Mouse (Mus musculus) cerebellum, postnatal 36 days (tissue): ENCODE results near the gene Dohh.

ENCODE experiments used
- DNase-seq, 2 experiments: peaks; one replicate each; pipeline ENCODE4 v3.0.0; 2021 to 2022; ENCODE audit warnings: mixed read lengths in 2 of 2

The Dohh gene

DNA sequence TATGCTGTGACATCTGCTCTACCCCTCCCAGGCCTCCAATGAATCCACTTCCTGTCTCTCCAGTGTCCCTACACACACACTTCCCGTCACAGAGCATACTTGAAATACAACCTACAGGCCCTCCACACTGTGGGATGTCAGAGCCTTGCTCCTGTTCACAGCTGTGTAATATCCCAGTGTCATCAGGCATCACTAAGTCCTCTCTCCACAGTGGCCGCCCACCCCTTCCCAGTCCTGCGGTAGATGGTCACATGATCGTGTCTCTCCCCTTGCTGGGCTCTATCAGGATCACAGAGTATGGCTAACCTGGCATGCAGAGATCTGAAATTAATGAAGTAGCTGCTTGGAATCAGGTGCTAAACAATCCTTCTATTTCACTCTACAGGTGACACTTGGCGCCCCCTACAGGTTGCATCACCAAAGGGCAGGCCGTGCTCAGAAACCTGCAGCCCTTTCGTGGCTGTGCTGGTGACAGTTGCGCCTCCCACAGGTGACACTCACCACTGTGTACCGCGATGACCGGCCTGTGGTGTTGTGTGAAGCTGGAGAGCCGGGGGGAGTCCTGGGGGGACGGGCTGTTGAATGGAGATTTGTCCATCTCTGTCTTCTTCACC, 21.5 kb downstream of the Dohh start:
- peak; percentile 87 to 89 for DNase-seq

GRCm38 (mm10) chr10:81406504-81407440, 22.5 kb downstream of the Dohh start:
- DNase-seq = no peak

DNA sequence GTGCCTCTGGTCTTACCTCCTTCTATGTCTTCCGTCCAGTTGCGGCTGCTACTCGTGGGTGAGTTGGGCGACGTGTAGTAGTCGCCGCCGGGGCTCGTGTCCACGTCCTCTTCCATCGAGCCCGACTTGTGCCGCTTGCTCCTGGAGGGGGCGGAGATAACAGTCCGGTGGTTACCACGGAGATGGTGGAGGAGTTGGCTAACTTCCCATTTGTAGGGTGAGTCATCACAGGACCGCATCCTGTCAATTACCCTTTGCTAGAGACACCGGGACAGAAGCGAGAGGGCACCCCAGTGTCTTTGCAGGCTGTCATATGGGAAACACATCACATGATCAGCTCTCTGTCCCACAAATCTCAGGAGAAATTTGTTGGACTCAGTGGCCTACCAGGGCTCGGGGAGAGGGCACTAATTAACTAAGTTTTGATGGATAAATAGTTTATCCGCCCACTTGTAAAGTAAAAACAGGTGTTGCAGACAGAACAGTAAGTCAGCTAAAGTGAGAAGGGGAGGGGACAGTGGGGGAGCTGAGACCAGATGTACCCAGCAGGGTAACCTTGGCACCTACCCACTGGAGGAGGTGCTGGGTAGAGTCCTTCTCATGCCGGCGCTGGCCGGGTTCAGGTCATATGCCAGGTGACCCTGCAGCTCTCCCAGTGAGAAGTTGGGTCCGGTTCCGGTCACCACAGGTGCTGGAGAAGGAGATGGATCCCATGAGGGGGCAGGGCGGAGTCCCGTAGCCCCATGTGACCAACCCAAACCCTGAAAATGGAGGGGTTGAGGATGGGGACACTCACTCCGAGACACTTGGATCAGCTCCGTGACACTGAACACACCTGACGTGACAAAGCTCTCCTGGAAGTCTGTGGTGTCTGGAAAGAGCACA, 23.6 kb downstream of the Dohh start:
- peak; percentile 77 to 85 for DNase-seq

GRCm38 (mm10) chr10:81408424-81408729, 24.1 kb downstream of the Dohh start:
- no peak for DNase-seq

- DNase-seq = peak; percentile 68 to 76
Measured at GRCm38 (mm10) chr10:81408871-81409291, 24.7 kb downstream of the Dohh start.

DNA sequence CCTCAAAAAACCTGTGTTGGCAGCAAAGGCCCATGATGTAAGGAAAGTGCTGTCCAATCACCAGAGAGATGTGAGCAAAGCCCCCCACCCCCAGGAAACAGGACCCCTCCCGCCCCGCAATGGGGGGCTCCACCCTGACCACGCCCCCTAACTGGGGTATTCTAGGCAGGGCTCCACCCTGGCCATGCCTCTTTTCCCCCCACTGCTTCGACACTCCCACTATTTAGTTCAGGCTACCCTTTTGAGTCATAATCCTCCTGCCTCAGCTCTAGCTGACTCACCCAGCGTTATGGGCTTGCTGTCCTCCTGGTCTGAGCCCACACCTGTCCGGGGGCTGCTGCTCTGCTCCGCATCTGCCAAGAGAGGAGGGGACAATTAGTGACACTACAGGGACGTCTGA, 25.1 kb downstream of the Dohh start:
- no peak for DNase-seq

- no peak for DNase-seq
Measured at GRCm38 (mm10) chr10:81410350-81410749, 26.1 kb downstream of the Dohh start.

DNA sequence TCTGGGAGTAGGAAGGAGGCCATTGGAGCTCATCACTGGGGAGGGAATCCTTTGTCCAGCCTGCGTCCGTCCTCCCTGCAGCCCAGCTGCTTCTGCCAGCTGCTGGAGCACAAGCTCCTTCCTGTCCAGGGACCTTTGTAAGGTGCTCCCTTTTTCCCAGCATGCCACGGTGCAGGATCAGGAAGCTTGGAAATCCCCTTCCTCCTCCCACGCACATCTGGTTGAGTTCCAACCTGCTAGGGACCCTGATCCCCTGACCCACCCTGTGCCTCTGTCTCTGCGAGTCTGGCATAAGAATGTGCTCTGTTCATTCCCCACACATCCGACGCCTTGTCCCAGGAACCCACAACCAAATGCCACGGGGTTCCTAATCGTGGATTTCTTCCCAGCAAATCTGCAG, 26.8 kb downstream of the Dohh start:
- no peak for DNase-seq

DNA sequence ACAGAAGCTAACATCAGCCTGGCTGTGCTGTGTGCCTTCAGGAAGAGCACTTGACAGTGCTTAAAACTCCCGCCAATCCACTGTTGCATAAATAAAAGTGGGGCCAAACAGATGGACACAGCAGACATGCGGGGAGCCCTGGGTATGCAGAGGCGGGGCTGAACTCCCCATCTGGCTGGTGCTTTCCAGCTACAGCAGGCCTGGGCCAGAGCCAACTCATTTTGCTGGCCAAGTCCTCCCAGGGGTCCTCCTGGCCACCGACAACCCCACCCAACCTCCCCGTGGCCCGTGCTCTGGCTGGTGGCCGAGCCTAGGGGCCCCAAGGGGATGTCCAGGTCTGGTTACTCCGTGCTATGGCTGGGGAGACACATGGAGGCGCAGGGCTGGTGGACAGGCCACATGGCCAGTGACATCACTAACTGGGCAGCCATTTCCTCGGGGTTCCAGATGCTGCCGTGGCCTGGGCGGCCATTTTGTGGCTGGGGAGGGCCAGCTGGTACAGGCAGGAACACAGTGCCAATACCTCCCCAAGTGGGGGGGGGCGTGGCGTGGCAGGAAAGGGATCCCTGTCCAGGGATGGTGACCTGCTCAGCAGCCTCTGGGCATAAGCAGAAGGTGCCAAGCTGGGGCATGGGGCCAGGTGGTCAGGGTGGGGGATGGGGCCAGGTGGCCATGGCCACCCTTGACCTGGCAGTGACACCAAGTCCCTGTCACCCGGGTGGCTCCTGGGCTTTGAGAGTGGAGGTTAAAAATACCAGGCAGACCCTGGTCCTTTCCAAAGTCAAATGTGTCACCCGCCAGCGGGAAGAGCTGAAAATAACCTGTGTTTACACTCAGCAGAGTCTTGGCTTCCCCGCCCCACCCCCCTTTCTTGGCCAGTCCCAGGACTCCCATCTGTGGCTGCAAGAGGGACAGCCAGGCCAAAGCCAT, 27.5 kb downstream of the Dohh start:
- DNase-seq = peak; percentile 88 to 89

- peak in 1 of 2 experiments; percentile 44 for DNase-seq
Measured at GRCm38 (mm10) chr10:81412586-81413309, 28.5 kb downstream of the Dohh start.

DNA sequence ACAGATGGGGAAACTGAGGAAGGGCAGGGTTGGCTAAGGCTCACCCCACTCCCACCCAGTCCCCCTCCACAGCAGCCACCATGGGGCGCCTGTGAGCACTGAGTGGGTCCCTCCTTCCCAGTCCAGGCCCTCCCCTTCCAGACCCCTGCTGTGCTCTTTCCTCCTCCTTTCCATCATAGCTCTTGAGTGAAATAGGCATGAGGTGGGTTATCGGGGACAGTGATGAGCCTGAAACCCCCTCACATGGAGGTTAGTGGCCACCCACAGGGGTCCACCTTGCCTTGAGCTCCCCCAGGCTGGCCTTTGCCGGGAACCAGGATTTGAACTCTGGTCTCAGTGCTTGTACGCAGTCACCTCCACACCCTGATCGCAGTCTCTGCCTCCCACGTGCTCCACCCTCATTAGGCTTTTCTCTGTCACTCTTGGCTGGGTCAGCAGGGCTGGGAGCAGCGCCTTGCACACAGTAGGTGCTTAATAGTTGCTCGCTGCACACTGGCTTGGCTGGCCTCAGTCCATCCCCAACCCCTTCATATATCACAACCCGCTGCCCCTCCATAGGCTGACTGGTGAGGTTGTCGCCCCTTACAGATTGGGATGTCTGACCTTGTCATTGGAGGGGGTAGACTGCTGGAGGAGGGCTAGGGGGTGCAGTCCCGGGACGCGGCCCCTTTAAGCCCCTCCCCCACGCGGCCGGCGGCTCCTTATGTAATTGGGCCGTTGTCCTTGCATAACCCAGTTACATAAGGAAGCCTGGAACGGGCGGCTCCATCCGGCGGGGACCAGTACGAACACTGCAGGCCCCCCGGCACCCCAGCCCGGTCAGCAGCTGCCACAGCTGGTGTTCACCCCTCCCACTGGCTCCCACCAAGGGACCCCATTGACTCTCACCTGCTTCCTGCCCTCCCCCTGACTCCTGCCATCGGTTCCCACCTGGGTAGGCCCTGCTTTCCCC, 29.4 kb downstream of the Dohh start:
- peak; percentile 83 to 86 for DNase-seq

DNA sequence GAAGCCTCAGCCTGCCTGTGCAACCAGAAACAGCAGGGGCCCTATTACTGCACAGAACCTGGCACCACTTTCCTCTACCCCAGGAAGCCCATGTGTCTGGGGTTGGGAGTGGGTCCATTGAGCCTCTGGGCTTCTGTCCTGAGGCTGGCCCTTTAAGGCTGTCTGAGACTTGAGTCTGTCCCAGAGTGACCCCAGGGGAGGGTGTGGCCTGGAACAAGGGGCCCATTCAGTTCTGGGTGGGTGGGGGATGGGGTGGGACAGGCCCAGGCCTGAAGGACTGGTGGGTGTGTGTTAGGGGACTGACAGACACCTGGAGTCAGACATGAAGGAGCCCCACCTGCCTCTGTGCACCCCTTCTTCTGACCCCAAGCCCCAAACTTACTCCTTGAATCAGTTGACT, 30.5 kb downstream of the Dohh start:
- no peak for DNase-seq

DNA sequence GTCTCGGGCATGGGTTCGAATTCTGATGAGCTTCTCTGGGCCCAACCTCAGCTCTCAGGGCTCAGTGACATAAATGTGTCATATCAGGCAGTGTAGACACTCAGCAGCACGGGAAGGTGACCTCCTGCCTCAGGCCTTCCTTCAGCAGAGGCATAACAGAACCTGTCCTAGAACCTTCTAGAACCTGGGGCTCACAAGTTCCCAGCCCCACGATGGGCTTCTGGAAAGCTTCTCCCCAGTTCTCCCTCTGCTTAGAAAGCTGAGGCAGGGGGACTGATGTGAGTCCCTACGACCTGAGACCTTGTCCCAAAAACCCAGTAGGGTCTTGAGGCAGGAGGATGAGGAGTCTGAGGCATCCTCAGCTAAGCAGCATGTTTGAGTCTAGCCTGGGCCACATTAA, 30.9 kb downstream of the Dohh start:
- DNase-seq = no peak

DNA sequence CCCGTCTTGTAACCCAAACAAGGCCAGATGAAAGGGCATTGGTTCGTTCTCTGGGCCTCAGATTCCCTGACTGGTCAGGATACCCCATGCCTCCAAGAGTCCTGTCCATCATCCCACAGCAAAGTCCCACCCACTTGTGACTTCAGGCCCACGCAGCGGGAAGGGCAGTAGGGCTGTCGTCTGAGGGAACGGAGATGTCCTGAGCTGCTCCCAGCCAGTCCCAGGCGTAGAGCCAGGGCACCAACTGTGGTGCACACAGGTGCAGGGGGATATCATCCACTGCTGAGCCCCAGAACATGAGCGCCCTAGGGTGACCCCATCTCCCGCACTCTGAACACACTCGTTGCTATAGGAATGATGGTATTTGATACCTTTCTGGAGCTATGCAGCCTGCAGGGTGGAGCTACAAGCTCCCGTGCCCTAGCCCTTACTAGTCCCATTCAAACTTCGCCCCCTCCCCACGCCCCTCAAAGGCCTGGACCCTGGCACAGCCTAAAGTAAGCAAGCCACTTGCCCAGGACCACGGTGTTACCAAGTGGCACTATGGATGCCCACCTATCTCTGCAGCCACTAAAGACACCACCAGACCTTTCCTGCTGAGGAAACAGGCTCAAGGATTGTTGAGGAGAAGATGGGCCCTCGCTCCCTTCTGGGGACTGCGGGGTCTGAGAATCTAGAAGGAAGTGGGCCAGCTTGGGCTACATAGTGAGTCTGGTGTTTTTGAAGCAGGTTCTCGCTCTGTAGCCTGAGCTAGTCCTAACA, 31.5 kb downstream of the Dohh start:
- DNase-seq = peak; percentile 54 to 59

GRCm38 (mm10) chr10:81416581-81417226, 32.5 kb downstream of the Dohh start:
- DNase-seq = peak; percentile 93 to 97

DNA sequence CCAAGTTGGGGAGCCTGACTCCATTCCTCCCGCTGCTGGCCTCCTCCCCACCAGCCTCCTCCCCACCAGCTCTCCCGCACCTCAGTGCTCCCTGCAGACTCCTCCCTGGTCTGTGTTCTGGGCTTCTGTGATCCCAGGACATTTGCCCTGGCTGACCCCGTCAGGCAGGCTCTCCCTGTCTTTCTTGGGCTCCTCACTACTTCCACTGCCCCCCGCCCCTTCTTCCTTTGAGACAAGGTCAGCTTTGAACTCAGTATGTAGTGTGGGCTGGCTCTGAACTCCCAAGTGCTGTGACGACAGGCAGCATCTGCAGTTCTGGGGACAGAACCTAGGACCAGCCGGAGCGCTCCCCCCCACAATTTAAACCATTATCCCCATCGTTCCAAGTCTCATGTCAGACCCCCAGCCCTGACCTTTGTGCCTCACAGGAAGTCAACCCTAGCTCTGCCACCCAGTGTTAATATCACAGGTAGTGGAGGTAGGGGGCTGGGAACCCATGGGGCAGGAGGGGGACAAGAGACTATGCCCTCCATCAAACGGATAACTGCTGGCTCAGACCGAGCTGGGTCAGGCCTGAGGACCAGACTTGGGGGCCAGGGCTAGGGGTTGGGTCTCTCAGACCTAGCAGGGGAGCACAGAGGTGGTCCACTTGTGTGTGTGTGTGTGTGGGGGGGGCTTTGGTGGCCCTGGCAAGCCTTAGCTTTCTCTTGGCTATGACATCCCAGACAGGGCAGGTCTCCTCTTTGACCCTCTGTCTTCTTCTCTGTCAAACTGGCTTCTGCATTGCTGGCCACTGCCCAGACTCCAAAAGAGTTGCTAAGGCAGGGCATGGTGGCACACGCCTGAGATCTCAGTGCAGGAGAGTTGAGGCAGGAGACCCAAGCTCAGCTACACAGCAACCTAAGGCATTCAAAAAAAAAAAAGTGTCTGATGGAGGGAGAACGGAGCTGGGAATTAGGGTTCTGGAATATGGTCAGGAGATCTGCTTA, 33.3 kb downstream of the Dohh start:
- peak in 1 of 2 experiments; percentile 16 for DNase-seq
